Mouse (Mus musculus) megakaryocyte, embryonic 14.5 days (primary cell): ENCODE data around the gene Zfp189. TPM values are rescaled to one million over a fixed set of nuclear protein-coding genes. Genes with fewer than 3 reads are reported as not detected.

Source experiments
- H3K27me3 ChIP-seq: replicated peaks from 2 replicates; pipeline ENCODE3; 2012; ENCODE audit warnings: inconsistent platforms
- H3K36me3 ChIP-seq: replicated peaks from 2 replicates; pipeline ENCODE3; 2012; ENCODE audit warnings: low read length, inconsistent platforms, mixed read lengths
- H3K4me1 ChIP-seq: 2 replicates; pipeline ENCODE4 v1.6.1; 2012; ENCODE audit warnings: inconsistent platforms
- H3K4me3 ChIP-seq: replicated peaks from 2 replicates; pipeline ENCODE3; 2012; ENCODE audit warnings: moderate library complexity, mild to moderate bottlenecking, inconsistent platforms
- H3K9me3 ChIP-seq: 2 replicates; pipeline ENCODE4 v1.6.1; 2012; ENCODE audit warnings: inconsistent platforms
- FLI1 ChIP-seq: IDR thresholded peaks from 2 replicates; pipeline ENCODE4 v1.6.1; 2012; ENCODE audit warnings: low read length, inconsistent platforms, mixed read lengths
- GATA1 ChIP-seq: IDR thresholded peaks from 3 replicates; pipeline ENCODE4 v1.6.1; 2012; ENCODE audit warnings: mixed read lengths, low read length, inconsistent platforms, borderline replicate concordance
- polyA plus RNA-seq: library from polyadenylated mRNA; stranded (reverse); fragments of >175 nt; gene quantifications from 2 replicates; pipeline ENCODE4 v1.2.3, GENCODE M21; 2012; ENCODE audit warnings: low replicate concordance; ENCODE audit not compliant: insufficient read depth

Zfp189 gene
- polyA plus RNA-seq, 1 experiment: 0.84 TPM

- Histone ChIP-seq H3K4me1 (no peaks in the 10 kb centered on the region), H3K36me3 (peaks cover 9% of the 10 kb centered on the region), H3K9me3 (peaks cover 2% of the 10 kb centered on the region; the same call in 1 of the 2 replicates), H3K4me3 (no peak overlapping the region), H3K27me3 (no peaks in the 10 kb centered on the region)
- TF ChIP-seq GATA1 (no peak), FLI1 (no peak)
Measured at GRCm38 (mm10) chr4:49535675-49536294, 14.8 kb downstream of the Zfp189 start.

GRCm38 (mm10) chr4:49536671-49537070, 15.7 kb downstream of the Zfp189 start:
- Histone ChIP-seq H3K4me1 (no peaks in the 10 kb centered on the region), H3K9me3 (no peaks in the 10 kb centered on the region), H3K4me3 (no peak overlapping the region), H3K36me3 (peaks cover 6% of the 10 kb centered on the region), H3K27me3 (no peaks in the 10 kb centered on the region)
- TF ChIP-seq FLI1 (no peak), GATA1 (no peak)

- TF ChIP-seq FLI1 (no peak), GATA1 (no peak)
- Histone ChIP-seq H3K36me3 (no peaks in the 10 kb centered on the region), H3K9me3 (no peaks in the 10 kb centered on the region), H3K27me3 (no peaks in the 10 kb centered on the region), H3K4me1 (no peaks in the 10 kb centered on the region), H3K4me3 (no peak overlapping the region)
Measured at GRCm38 (mm10) chr4:49539665-49540064, 18.7 kb downstream of the Zfp189 start.

GRCm38 (mm10) chr4:49540966-49541365, 20.0 kb downstream of the Zfp189 start:
- Histone ChIP-seq H3K9me3 (no peaks in the 10 kb centered on the region), H3K27me3 (no peaks in the 10 kb centered on the region), H3K4me3 (no peak overlapping the region), H3K36me3 (no peaks in the 10 kb centered on the region), H3K4me1 (no peaks in the 10 kb centered on the region)
- TF ChIP-seq GATA1 (no peak), FLI1 (no peak)

GRCm38 (mm10) chr4:49546026-49546425, 25.1 kb downstream of the Zfp189 start:
- H3K9me3 ChIP-seq: no peaks in the 10 kb centered on the region
- peaks cover 2% of the 10 kb centered on the region for H3K27me3 ChIP-seq
- H3K4me1 ChIP-seq: no peaks in the 10 kb centered on the region

GRCm38 (mm10) chr4:49546873-49547543, 26.0 kb downstream of the Zfp189 start:
- H3K4me1 ChIP-seq: no peaks in the 10 kb centered on the region
- no peaks in the 10 kb centered on the region for H3K36me3 ChIP-seq
- no peak for TF ChIP-seq FLI1
- TF ChIP-seq GATA1: no peak
- H3K27me3 ChIP-seq: peaks cover 2% of the 10 kb centered on the region
- H3K4me3 ChIP-seq: no peak overlapping the region
- no peaks in the 10 kb centered on the region for H3K9me3 ChIP-seq

More at GRCm38 (mm10) chr4:49546026-49546425, 25.1 kb downstream of the Zfp189 start:
- TF ChIP-seq GATA1 (no peak), FLI1 (no peak)
- Histone ChIP-seq H3K36me3 (no peaks in the 10 kb centered on the region), H3K4me3 (no peak overlapping the region)

GRCm38 (mm10) chr4:49547544-49548219, 26.7 kb downstream of the Zfp189 start:
- Histone ChIP-seq H3K27me3 (peaks cover 2% of the 10 kb centered on the region), H3K4me3 (no peak overlapping the region), H3K36me3 (no peaks in the 10 kb centered on the region), H3K9me3 (no peaks in the 10 kb centered on the region), H3K4me1 (no peaks in the 10 kb centered on the region)
- TF ChIP-seq GATA1: no peak
- TF ChIP-seq FLI1: no peak

GRCm38 (mm10) chr4:49549383-49549782, 28.4 kb downstream of the Zfp189 start, which contains the start of gene Aldob:
Gene Aldob, minus strand, starts transcription at chr4:49549546.
- Histone ChIP-seq H3K9me3 (no peaks in the 10 kb centered on the region), H3K4me3 (no peak within 1 kb of the TSS), H3K36me3 (no peaks in the 10 kb centered on the region), H3K4me1 (no peaks in the 10 kb centered on the region), H3K27me3 (peaks cover 4% of the 10 kb centered on the region)
- no peak for TF ChIP-seq GATA1

GRCm38 (mm10) chr4:49553380-49553779, 32.4 kb downstream of the Zfp189 start:
- H3K4me3 ChIP-seq: no peak overlapping the region
- no peaks in the 10 kb centered on the region for H3K4me1 ChIP-seq
- TF ChIP-seq GATA1: no peak
- TF ChIP-seq FLI1: no peak
- peaks cover 3% of the 10 kb centered on the region for H3K27me3 ChIP-seq
- H3K36me3 ChIP-seq: no peaks in the 10 kb centered on the region
- no peaks in the 10 kb centered on the region for H3K9me3 ChIP-seq

- Histone ChIP-seq H3K4me3 (no peak overlapping the region), H3K36me3 (no peaks in the 10 kb centered on the region), H3K27me3 (peaks cover 14% of the 10 kb centered on the region), H3K9me3 (0 out of 2 replicates have a peak, but pooled peaks cover 3% of the 10 kb centered on the region), H3K4me1 (no peaks in the 10 kb centered on the region)
- TF ChIP-seq GATA1: no peak
- no peak for TF ChIP-seq FLI1
Measured at GRCm38 (mm10) chr4:49557375-49557774, 36.4 kb downstream of the Zfp189 start.
